Comparison of ENCODE assay signal across 9 mouse cellular contexts in genomic region chr6:38873316-38873715, GRCm38 (mm10). TPM values are rescaled to one million over a fixed set of nuclear protein-coding genes. Genes with fewer than 3 reads are reported as not detected.
DNase-seq lines count a peak whose midpoint lies in the region; ATAC-seq lines count a peak whose summit lies in the region.
"Had no signal": no experiment of that assay in that cellular context is flagged by ENCODE, and none has a peak within 500 bp of the region (broad histone marks: within the 10 kb centered on the region; RNA-seq: fewer than 3 reads in every experiment).

No protein-coding gene starts in this region.

- DNase-seq in heart, postnatal 4 days: no peak
- peak; percentile 22 for DNase-seq in c-Kit-negative CD71-positive TER-119-positive erythroid progenitor cells, embryonic 14.5 days (ENCODE audit: low read depth, low spot score)
- no peak for DNase-seq in midbrain, embryonic 14.5 days
- DNase-seq in right cerebral cortex, postnatal 10 days (ENCODE audit: low spot score in 2 of 2): no peak
- DNase-seq in spleen, adult 18-20 months: no peak
- no peak for DNase-seq in right cerebral cortex, postnatal 25 days

- H3K9me3 ChIP-seq in heart, embryonic 11.5 days (replicated peaks; ENCODE audit: control insufficient read depth, low read length): no peaks in the 10 kb centered on the region
- no peaks in the 10 kb centered on the region for H3K9me3 ChIP-seq in hindbrain, embryonic 15.5 days
- H3K9me3 ChIP-seq in midbrain, embryonic 14.5 days (ENCODE audit: control insufficient read depth, low read length): no peaks in the 10 kb centered on the region
- H3K9me3 ChIP-seq: heart, embryonic 15.5 days had no signal

- peak overlapping the region; percentile 97 for H3K4me3 ChIP-seq in heart, embryonic 11.5 days (ENCODE audit: low read depth, low read length)
- H3K4me3 ChIP-seq in hindbrain, embryonic 15.5 days: peak overlapping the region; percentile 98
- peak overlapping the region; percentile 97 for H3K4me3 ChIP-seq in midbrain, embryonic 14.5 days (replicated peaks; ENCODE audit: low read depth, low read length)

- H3K4me1 ChIP-seq in heart, embryonic 11.5 days (ENCODE audit: control insufficient read depth, insufficient read depth, low read length): peaks cover 12% of the 10 kb centered on the region
- peaks cover 47% of the 10 kb centered on the region for H3K4me1 ChIP-seq in hindbrain, embryonic 15.5 days (replicated peaks)
- peaks cover 32% of the 10 kb centered on the region for H3K4me1 ChIP-seq in midbrain, embryonic 14.5 days (ENCODE audit: control insufficient read depth, insufficient read depth, low read length)

- no peaks in the 10 kb centered on the region for H3K36me3 ChIP-seq in heart, embryonic 11.5 days (ENCODE audit: control insufficient read depth, insufficient read depth, low read length)
- no peaks in the 10 kb centered on the region for H3K36me3 ChIP-seq in hindbrain, embryonic 15.5 days
- no peaks in the 10 kb centered on the region; the same call in 1 of the 2 replicates for H3K36me3 ChIP-seq in midbrain, embryonic 14.5 days (ENCODE audit: control insufficient read depth, insufficient read depth, low read length)
- H3K36me3 ChIP-seq: heart, embryonic 15.5 days had no signal

- peak overlapping the region; percentile 62 for H3K4me2 ChIP-seq in heart, embryonic 11.5 days
- peak overlapping the region; percentile 61 for H3K4me2 ChIP-seq in hindbrain, embryonic 15.5 days
- H3K4me2 ChIP-seq in midbrain, embryonic 14.5 days (ENCODE audit: low read length): peak overlapping the region; percentile 64

- no peak overlapping the region for H3K27ac ChIP-seq in heart, embryonic 11.5 days (ENCODE audit: low read depth, low read length)
- no peak overlapping the region for H3K27ac ChIP-seq in hindbrain, embryonic 15.5 days (replicated peaks)
- H3K27ac ChIP-seq in midbrain, embryonic 14.5 days (replicated peaks; ENCODE audit: low read depth, low read length): no peak overlapping the region

- no peaks in the 10 kb centered on the region for H3K27me3 ChIP-seq in heart, embryonic 11.5 days (ENCODE audit: control insufficient read depth, insufficient read depth, low read length)
- no peaks in the 10 kb centered on the region for H3K27me3 ChIP-seq in hindbrain, embryonic 15.5 days
- H3K27me3 ChIP-seq in midbrain, embryonic 14.5 days (ENCODE audit: control insufficient read depth, insufficient read depth, low read length): no peaks in the 10 kb centered on the region
- H3K27me3 ChIP-seq: heart, embryonic 15.5 days had no signal

- 71% methylated on average over 1 of the region's 1 CpGs for WGBS in heart, embryonic 11.5 days (ENCODE audit: insufficient replicate concordance)
- 55% methylated on average over 1 of the region's 1 CpGs for WGBS in hindbrain, embryonic 15.5 days
- WGBS in midbrain, embryonic 14.5 days: 55% methylated on average over 1 of the region's 1 CpGs

- peak overlapping the region; percentile 98 for H3K9ac ChIP-seq in heart, embryonic 11.5 days (ENCODE audit: low read depth, low read length)
- H3K9ac ChIP-seq in hindbrain, embryonic 15.5 days: peak overlapping the region; percentile 99; the same call in 1 of the 2 replicates
- H3K9ac ChIP-seq in midbrain, embryonic 14.5 days (replicated peaks; ENCODE audit: low read length): peak overlapping the region; percentile 100

- ATAC-seq in heart, embryonic 11.5 days (replicated peaks; ENCODE audit: insufficient number of reproducible peaks, low FRiP score, low TSS enrichment): 0 out of 2 replicates have a peak, but pooled peaks have one; percentile 11
- ATAC-seq in hindbrain, embryonic 15.5 days (ENCODE audit: low FRiP score, low read depth): no peak
- no peak for ATAC-seq in midbrain, embryonic 14.5 days (ENCODE audit: low FRiP score, low TSS enrichment)

RNA-seq across cellular contexts. Expression of gene Tbxas1, which starts 1.9 kb away (rescaled TPM):
- 1.7 and 2.4 TPM in 2 replicates for polyA plus RNA-seq in heart, embryonic 11.5 days (2014; fragmentation: Nextera tagmentation; extraction: Ambion mirVana)
- total RNA-seq in heart, postnatal 4 days (2021): 1 to 10 TPM in 1 of 2 experiments, under 1 TPM in 1; 0.72 to 1.2 TPM
- 2.0 and 2.7 TPM in 2 replicates for polyA plus RNA-seq in hindbrain, embryonic 15.5 days (2015; fragmentation: Nextera tagmentation; extraction: Ambion mirVana)
- 0.69 and 1.6 TPM in 2 replicates for polyA plus RNA-seq in midbrain, embryonic 14.5 days (2014; fragmentation: Nextera tagmentation; extraction: Ambion mirVana)

RNA-seq across cellular contexts. Expression of gene Hipk2, which starts 2.6 kb away (rescaled TPM):
- 15.1 and 18.9 TPM in 2 replicates for polyA plus RNA-seq in heart, embryonic 11.5 days (2014; fragmentation: Nextera tagmentation; extraction: Ambion mirVana)
- 10 to 100 TPM; 73.4 to 75.5 TPM for total RNA-seq in heart, postnatal 4 days (2021)
- polyA plus RNA-seq in hindbrain, embryonic 15.5 days (2015; fragmentation: Nextera tagmentation; extraction: Ambion mirVana): 34.6 and 37.0 TPM in 2 replicates
- 35.1 and 41.3 TPM in 2 replicates for polyA plus RNA-seq in midbrain, embryonic 14.5 days (2014; fragmentation: Nextera tagmentation; extraction: Ambion mirVana)
